Mouse (Mus musculus) heart, embryonic 15.5 days (tissue): ENCODE measurements at regions not wholly inside any gene's neighbourhood (a gene's known extent, or its start where the extent isn't known, plus 50 kb on each side); places are given as distances from the start of the nearest gene placed in this dataset.

Experiments
- ATAC-seq: fragments of 200-750 bp; cut with Nextera tagmentation; replicated peaks from 2 replicates; pipeline ENCODE4 v1.8.0; 2017; ENCODE audit warnings: low read depth, moderate TSS enrichment; ENCODE audit not compliant: insufficient number of reproducible peaks, insufficient read depth, low FRiP score
- H3K27ac ChIP-seq: fragments of 300-500 bp; sonication (generic); 2 replicates; pipeline ENCODE4 v1.5.1; 2015; ENCODE audit warnings: mild to moderate bottlenecking, inconsistent platforms
- H3K27me3 ChIP-seq: fragments of 300-500 bp; sonication (generic); 2 replicates; pipeline ENCODE4 v1.6.1; 2015; ENCODE audit warnings: inconsistent platforms
- H3K36me3 ChIP-seq: fragments of 300-500 bp; sonication (generic); 2 replicates; pipeline ENCODE4 v1.6.1; 2015; ENCODE audit warnings: mild to moderate bottlenecking, inconsistent platforms
- H3K4me1 ChIP-seq: fragments of 300-500 bp; sonication (generic); replicated peaks from 2 replicates; pipeline ENCODE4 v1.6.1; 2015; ENCODE audit warnings: inconsistent platforms
- H3K4me2 ChIP-seq: fragments of 300-500 bp; sonication (generic); 2 replicates; pipeline ENCODE4 v1.6.1; 2015; ENCODE audit warnings: inconsistent platforms, mild to moderate bottlenecking, moderate library complexity
- H3K4me3 ChIP-seq: fragments of 300-500 bp; sonication (generic); 2 replicates; pipeline ENCODE4 v1.5.1; 2015; ENCODE audit warnings: mild to moderate bottlenecking, inconsistent platforms
- H3K9ac ChIP-seq: fragments of 300-500 bp; sonication (generic); 2 replicates; pipeline ENCODE4 v1.6.1; 2015; ENCODE audit warnings: mild to moderate bottlenecking, inconsistent platforms
- H3K9me3 ChIP-seq: fragments of 300-500 bp; sonication (generic); replicated peaks from 2 replicates; pipeline ENCODE4 v1.6.1; 2016; ENCODE audit warnings: inconsistent platforms
- WGBS: fragments of 180-500 bp; shearing (Covaris S2); methylation state at CpG from one replicate; pipeline ENCODE4 v1.1.7; 2015; ENCODE audit warnings: mixed read lengths; 5-methylcytosine and 5-hydroxymethylcytosine counted together

DNA sequence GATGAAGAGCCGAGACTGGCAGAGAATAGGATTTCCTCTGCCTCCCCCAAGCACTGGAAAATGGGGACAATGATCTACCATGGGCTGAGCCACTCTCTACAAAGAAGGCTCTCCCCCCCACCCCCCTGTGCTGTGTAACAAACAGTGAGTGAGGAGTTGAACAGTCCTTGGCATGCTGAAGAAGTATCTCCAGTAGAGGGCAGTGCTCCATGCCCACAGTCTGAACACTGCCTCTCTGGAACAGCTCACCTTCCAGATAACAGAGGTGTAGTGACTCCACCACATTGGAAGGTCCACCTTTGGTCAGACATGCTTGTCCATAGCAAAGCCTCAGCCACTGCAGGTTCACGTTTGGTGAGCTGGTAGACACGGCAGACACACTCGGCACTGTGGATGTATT, 85.2 kb upstream of the Bach2 start:
- no peaks in the 10 kb centered on the region for H3K36me3 ChIP-seq
- no peaks in the 10 kb centered on the region for H3K27me3 ChIP-seq
- no peaks in the 10 kb centered on the region for H3K4me1 ChIP-seq
- WGBS, result 74% methylated on average over 4 of the region's 4 CpGs
- H3K9ac ChIP-seq, result no peak overlapping the region
- H3K9me3 ChIP-seq, result no peaks in the 10 kb centered on the region
- peak; percentile 60 for ATAC-seq
- no peak overlapping the region for H3K27ac ChIP-seq
- H3K4me2 ChIP-seq, result no peak overlapping the region
- H3K4me3 ChIP-seq, result no peak overlapping the region

DNA sequence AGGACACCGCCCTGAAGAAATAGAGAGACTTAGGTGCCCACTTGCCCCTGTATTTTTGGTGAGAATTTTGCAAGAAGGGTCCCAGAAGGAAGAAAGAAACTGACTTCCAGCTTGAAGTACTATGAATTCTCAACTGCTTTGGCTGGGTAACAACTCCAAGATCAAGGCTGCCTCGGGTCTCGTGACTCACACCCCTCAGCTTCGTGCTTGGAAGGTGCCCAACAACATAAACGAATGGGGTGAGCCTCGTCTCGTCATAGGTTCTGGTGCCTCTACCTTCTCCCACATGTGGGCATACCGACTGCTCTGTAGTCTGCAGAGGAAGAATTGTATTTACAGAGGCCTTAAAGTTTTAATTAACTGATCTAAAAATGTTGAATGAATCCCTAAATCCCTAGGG, 81.6 kb upstream of the Bach2 start:
- Histone ChIP-seq H3K4me1 (peaks cover 8% of the 10 kb centered on the region), H3K9ac (no peak overlapping the region), H3K9me3 (no peaks in the 10 kb centered on the region), H3K36me3 (no peaks in the 10 kb centered on the region), H3K4me2 (no peak overlapping the region), H3K4me3 (no peak overlapping the region), H3K27ac (no peak overlapping the region), H3K27me3 (no peaks in the 10 kb centered on the region)
- ATAC-seq, result no peak
- 68% methylated on average over 8 of the region's 8 CpGs for WGBS

DNA sequence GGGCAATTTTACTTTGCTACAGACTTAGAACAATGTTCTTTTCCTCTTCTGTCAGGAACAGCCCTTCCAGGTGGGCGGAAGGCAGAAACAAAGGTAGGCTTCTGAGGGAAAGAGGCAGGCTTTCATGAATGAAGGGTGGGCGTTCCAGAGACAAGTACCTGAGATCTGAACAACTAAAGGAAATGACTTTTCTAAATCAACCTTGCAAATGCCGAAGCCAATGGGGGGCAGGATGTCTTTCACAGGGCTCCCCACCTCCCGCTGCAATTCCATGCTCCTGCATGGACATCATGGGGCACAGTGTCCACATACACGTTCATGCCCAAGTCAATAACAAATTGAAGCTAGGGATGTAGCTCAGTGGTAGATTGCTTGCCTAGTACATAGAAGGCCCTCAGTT, 80.2 kb upstream of the Bach2 start:
- Histone ChIP-seq H3K36me3 (no peaks in the 10 kb centered on the region), H3K27ac (no peak overlapping the region), H3K9me3 (no peaks in the 10 kb centered on the region), H3K27me3 (no peaks in the 10 kb centered on the region), H3K4me2 (no peak overlapping the region), H3K4me1 (peaks cover 17% of the 10 kb centered on the region), H3K9ac (no peak overlapping the region), H3K4me3 (no peak overlapping the region)
- ATAC-seq, result no peak
- WGBS, result 77% methylated on average over 5 of the region's 5 CpGs

DNA sequence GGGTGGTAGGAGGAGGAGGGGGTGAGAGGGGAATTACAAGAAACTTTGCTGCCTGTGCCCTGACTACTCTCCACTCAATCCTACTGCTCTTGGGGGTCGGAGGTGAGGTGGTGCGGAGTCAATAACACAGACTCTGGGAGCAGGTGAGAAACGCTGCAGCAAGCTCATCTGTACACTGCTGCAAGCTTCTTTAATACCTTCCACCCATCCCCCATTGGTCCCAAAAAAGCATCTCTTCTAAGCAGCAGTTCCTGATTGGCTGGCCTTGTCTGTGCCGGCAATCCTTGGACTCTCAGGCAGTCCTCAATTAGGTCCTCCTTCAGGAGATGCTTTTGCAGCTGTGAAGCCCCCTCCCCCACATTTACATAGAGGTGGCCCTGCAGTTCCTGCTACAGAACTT, 79.7 kb upstream of the Bach2 start:
- Histone ChIP-seq H3K4me3 (no peak overlapping the region), H3K9me3 (no peaks in the 10 kb centered on the region), H3K27ac (no peak overlapping the region), H3K36me3 (no peaks in the 10 kb centered on the region), H3K4me1 (peaks cover 17% of the 10 kb centered on the region), H3K27me3 (no peaks in the 10 kb centered on the region), H3K4me2 (no peak overlapping the region), H3K9ac (no peak overlapping the region)
- ATAC-seq, result no peak
- 50% methylated on average over 4 of the region's 4 CpGs for WGBS

DNA sequence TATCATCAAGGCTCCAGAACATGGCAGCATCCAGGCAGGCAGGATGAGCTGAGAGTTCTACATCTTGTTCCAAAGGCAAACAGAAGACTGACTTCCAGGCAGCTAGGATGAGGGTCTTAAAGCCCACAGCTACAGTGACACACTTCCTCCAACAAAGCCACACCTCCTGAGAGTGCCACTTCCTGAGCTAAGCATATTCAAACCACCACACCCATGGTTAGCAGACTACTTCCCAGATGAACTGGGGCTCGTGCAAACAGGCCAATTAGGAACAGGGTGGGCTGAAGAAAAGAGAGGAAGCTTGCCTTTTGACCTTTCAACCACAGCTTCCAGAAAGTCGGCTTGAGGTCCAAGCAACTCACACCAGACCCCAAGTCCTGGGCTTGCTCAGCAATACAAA, 77.8 kb upstream of the Bach2 start:
- Histone ChIP-seq H3K4me2 (no peak overlapping the region), H3K4me3 (no peak overlapping the region), H3K9me3 (no peaks in the 10 kb centered on the region), H3K36me3 (no peaks in the 10 kb centered on the region), H3K27ac (no peak overlapping the region), H3K4me1 (peaks cover 17% of the 10 kb centered on the region), H3K27me3 (no peaks in the 10 kb centered on the region), H3K9ac (no peak overlapping the region)
- no peak for ATAC-seq
- 65% methylated on average over 2 of the region's 2 CpGs for WGBS

DNA sequence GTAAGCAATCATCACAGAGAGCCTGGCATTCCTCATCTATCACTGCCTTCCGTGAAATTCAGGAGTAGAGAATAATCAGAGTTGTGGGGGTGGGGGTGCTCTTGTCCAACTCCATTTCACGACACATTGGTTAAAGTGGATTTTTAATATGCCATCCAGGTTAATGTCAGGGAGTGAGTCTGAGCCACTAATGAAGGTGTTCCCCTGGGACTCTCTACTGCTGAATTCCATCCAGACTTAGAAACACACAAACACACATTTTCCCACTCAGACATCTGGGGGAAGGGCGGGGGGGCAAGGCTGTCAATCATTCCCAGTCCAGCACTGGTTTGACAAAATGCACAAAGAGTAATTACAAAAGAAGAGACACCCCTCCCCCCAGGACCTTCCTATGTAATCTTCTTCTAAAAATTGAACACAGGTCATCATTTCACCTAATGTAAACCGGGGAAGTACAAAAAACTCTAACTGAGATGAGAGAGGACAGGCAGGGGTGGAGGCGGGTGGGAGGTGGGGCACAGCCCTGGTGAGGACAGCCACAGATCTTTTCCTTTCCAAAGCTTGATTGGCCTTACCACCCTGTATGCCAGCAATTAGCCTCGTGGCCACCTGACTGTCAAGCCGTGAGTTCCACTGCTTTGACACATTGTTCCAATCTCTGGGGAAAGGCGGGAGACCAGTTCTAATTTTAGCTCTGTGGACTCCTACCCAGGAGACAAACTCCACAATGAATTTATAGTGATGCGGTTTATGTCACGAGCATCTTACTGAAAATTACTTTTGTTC, 76.5 kb upstream of the Bach2 start:
- Histone ChIP-seq H3K4me3 (no peak overlapping the region), H3K9me3 (no peaks in the 10 kb centered on the region), H3K36me3 (no peaks in the 10 kb centered on the region), H3K27ac (peak overlapping the region; percentile 37), H3K4me2 (no peak overlapping the region), H3K4me1 (peaks cover 17% of the 10 kb centered on the region), H3K27me3 (no peaks in the 10 kb centered on the region), H3K9ac (no peak overlapping the region)
- 35% methylated on average over 10 of the region's 10 CpGs for WGBS
- ATAC-seq, result 0 out of 2 replicates have a peak, but pooled peaks have one; percentile 24

DNA sequence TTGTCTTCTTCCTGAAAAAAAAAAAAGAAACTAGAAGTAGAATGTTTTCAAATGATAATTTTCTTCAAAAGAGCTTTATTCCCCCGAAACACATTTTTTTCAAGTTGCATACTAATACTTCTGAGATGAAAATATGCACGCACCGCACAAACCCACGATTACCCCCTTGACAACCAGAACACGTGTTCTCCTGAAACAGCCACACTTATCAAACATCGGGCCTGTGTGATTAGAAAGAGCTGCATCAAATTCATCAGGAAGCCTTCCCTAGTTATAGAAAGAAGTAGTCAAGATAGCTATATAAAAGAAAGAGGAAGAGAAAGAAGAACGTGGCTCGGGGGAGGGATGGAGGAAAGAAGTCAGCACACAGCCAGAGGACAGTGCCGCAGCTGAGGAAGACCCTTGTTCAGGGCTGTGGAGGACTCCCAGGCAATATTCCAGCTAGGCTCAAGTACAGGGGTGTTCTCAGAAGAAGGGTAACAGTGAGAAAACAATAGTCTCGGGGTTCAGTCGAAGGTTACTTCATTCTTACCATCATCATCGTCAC, 75.8 kb upstream of the Bach2 start:
- Histone ChIP-seq H3K27me3 (no peaks in the 10 kb centered on the region), H3K27ac (no peak overlapping the region), H3K9me3 (no peaks in the 10 kb centered on the region), H3K4me1 (peaks cover 17% of the 10 kb centered on the region), H3K4me2 (no peak overlapping the region), H3K4me3 (no peak overlapping the region), H3K36me3 (no peaks in the 10 kb centered on the region), H3K9ac (no peak overlapping the region)
- WGBS, result 77% methylated on average over 12 of the region's 12 CpGs
- no peak for ATAC-seq

DNA sequence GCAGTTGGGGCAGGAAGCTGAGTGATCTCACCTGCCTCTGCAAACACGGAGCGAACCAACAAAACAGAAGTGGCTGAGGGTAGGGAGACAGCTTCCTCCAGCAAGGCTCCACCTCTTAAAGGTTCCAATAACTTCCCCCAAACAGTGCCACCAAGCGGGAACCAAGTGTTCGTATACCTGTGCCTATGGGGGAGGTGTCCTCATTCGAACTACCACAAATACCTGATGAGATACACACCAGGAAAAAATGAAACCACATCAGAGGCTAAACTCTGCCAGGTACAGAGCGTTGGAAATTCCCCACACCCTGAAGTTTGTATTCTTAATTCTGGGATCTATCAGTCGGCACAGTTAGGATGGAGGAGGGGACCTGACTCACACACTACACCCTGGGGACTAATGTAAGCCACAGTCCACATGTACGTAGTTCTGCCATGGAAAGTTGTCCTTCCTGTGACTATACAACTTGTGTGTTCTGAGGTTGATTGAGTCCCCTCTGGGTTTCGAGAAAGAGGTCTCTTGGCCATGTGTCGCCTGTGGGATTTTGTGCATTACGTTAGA, 74.4 kb upstream of the Bach2 start:
- Histone ChIP-seq H3K4me1 (peaks cover 17% of the 10 kb centered on the region), H3K27ac (peak overlapping the region; percentile 26; the same call in 1 of the 2 replicates), H3K9me3 (no peaks in the 10 kb centered on the region), H3K4me2 (no peak overlapping the region), H3K36me3 (no peaks in the 10 kb centered on the region), H3K27me3 (no peaks in the 10 kb centered on the region), H3K4me3 (no peak overlapping the region), H3K9ac (no peak overlapping the region)
- no peak for ATAC-seq
- 83% methylated on average over 11 of the region's 11 CpGs for WGBS

DNA sequence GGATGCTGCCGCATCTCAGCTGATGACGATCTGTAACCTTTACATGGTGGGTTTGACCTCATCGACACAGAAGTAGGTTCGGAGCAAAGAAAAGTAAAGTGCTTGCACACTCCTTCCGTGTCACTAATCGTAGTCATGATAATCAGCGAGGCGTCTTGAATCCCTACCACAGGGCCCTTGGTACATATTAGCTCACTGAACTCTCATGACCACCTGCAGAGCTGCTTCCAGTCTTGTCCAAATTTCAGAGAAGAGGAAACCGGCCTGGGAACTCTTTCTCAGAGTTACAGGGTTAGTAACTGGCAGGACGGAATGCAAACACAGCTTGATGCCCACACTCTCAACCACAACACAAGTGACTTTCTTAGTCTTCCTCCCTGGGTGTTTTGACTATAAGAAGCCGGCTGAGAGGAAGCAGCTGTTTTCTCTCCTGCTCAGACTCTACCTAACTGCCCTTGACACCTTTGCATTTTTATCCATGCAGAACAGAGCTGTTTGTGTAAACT, 73.8 kb upstream of the Bach2 start:
- H3K9me3 ChIP-seq, result no peaks in the 10 kb centered on the region
- WGBS, result 84% methylated on average over 11 of the region's 11 CpGs
- no peak overlapping the region for H3K4me3 ChIP-seq
- no peaks in the 10 kb centered on the region for H3K36me3 ChIP-seq
- ATAC-seq, result no peak
- peak overlapping the region; percentile 26; the same call in 1 of the 2 replicates for H3K27ac ChIP-seq
- peaks cover 18% of the 10 kb centered on the region for H3K4me1 ChIP-seq
- no peaks in the 10 kb centered on the region for H3K27me3 ChIP-seq
- H3K9ac ChIP-seq, result no peak overlapping the region
- no peak overlapping the region for H3K4me2 ChIP-seq

DNA sequence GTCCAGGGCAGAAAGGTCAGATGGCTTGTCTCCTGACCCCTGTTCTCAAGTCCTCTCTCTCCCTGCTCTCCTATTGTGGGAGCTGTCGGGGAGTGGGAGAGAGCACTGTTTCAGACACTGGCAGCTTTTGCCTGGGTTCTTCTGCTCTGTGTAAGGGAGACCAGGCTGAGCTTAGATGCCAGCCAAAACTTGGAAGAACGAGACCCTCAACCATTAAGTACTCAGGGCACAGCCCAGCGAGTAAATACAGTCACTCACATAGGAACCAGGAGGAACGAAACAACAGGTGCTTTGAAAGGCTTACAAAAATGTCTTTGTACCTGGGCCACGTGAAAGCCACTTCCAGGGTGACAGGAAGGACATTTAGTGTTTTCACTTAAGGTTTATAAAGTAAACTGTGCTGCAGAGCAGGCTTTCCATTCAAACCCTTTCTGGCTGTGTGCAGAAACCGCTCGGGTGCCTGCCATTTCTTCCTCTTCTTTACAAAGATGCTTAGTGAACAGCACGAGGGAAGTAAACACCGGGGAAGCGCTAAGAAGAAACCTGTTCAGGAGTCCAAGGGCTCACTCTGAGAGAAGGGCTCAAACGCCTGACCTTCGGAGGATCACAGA, 72.6 kb upstream of the Bach2 start:
- H3K4me2 ChIP-seq, result no peak overlapping the region
- H3K9me3 ChIP-seq, result no peaks in the 10 kb centered on the region
- H3K4me1 ChIP-seq, result peaks cover 30% of the 10 kb centered on the region
- ATAC-seq, result no peak
- H3K27ac ChIP-seq, result no peak overlapping the region
- no peaks in the 10 kb centered on the region for H3K27me3 ChIP-seq
- H3K9ac ChIP-seq, result no peak overlapping the region
- no peaks in the 10 kb centered on the region for H3K36me3 ChIP-seq
- WGBS, result 66% methylated on average over 12 of the region's 12 CpGs
- H3K4me3 ChIP-seq, result no peak overlapping the region

DNA sequence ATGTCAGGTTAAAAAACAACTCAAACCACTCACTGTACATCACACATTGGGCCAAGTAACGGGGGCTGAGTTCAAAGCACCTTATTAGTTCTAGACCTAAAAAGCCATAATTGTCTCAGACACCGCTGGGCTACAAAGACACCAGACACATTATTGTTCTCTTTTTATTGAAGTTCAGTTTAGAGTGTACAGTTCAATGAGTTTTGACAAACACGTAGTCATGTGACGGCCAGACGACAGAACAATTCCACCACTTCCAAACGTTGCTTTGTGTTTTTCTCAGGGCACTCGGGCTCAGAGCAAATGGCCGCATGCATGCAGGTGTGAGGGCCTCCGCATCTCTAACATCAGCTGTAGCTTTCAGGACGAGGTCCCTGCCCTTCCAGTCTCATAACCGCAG, 71.5 kb upstream of the Bach2 start:
- Histone ChIP-seq H3K9ac (no peak overlapping the region), H3K36me3 (no peaks in the 10 kb centered on the region), H3K4me1 (peaks cover 22% of the 10 kb centered on the region), H3K9me3 (no peaks in the 10 kb centered on the region), H3K4me3 (no peak overlapping the region), H3K4me2 (no peak overlapping the region), H3K27ac (no peak overlapping the region), H3K27me3 (no peaks in the 10 kb centered on the region)
- no peak for ATAC-seq
- 78% methylated on average over 11 of the region's 11 CpGs for WGBS
